Mouse (Mus musculus) brain, adult 2 months (tissue): ENCODE results near the gene Teddm2.

Experiments used
- DNase-seq: peaks from one replicate; pipeline ENCODE4 v3.0.0; 2011; ENCODE audit warnings: low read depth, low spot score

Teddm2 gene

DNA sequence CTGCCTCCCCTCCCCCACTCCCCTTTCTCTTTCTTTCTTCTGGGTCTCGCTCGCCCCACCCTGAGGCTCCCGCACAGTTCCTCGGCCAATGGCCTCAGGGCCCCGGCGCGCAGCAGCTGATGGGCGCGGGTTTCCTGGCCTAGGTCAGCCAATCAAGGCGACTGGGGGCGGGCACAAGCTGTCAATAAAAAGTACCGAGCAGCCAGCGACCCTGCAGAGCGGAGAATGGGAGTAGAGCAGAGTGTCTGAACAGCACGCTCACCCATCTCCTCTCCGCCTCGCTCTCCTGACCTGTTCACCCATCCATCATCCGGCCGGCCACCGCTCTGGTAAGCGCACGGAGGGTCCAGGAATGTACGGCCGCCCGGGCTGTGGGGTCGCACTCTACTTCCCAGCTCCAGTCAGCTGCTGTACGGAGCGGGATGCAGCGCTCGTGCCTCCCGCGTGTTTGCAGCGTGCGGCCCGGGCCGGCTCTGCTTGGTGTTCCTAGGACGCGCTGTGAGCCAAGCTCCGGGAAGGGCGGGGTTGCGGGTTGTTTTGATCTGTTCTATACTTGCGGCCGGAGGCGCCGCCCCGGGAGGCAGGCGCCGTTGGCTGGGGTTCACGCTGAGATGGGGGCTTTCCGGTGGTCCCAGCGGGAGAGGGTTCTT, at the start of gene Teddm2, which contains the start of gene Glul:
Gene Teddm2 (minus strand): TSS at position 498 of the 650 bp plus-strand sequence.
Gene Glul (plus strand): TSS at position 214 of the 650 bp plus-strand sequence.
- DNase-seq: peak; percentile 98

DNA sequence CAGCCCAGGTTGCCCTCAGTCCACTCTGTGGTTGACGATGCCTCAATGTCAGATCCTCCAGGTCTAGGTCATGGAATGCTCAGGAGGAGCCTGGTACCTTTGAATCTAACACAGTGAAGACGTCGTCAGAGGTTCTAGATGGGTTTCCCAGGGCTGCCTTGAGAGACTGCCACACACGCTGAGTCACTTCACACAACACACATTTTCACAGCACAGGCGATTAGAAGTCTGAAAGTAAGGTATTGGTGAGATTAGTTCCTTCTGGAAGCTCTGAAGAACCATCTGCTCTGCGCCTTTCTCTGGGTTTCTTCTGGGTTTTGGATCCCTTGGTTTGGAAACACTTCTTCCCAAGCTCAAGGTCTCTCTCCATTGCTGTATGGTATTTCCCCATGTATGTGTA, 47.8 kb upstream of the Teddm2 start:
- peak; percentile 75 for DNase-seq

GRCm38 (mm10) chr1:153946971-153947370, 46.9 kb upstream of the Teddm2 start:
- DNase-seq: no peak

- DNase-seq: no peak
These were observed 45.2 kb upstream of the Teddm2 start for GRCm38 (mm10) chr1:153945181-153945580.

- DNase-seq: peak; percentile 85
These were observed 41.0 kb upstream of the Teddm2 start for GRCm38 (mm10) chr1:153940986-153941385.

DNA sequence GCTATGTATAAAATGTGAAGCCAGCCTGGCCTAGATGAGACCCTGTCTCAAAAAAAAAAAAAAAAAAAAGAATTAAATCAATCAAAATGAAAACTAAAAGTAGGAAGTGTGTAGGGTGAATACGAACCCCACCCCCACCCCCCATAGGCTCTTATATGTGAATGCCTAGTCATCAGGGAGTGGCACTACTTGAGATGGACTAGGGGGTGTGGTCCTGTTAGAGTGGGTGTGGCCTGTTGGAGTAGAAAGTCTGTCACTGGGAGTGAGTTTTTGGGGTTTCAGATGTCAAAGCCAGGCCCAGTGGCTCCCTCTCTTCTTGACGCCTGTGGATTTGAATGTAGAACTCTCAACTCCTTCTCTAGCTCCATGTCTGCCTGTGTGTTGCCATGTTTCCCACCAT, 37.0 kb upstream of the Teddm2 start:
- no peak for DNase-seq

GRCm38 (mm10) chr1:153935844-153936380, 35.9 kb upstream of the Teddm2 start:
- peak; percentile 50 for DNase-seq

DNA sequence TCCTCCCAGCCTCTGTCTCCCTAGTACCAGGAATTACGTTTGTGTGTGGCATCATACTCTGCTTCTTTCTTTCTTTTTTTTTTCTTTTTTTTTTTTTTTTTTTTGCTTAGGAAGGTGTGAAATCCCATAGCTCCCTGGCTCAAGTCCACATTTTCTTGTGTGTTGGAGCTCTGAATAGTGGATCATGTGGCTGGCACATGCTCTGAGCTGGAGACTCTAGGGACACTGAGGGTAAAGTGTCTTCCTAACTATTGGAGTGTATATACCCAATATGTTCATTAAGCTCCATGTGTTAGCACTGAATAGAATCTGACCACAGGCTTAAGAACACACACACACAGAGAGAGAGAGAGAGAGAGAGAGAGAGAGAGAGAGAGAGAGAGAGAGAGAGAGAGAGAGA, 33.7 kb upstream of the Teddm2 start:
- no peak for DNase-seq

DNA sequence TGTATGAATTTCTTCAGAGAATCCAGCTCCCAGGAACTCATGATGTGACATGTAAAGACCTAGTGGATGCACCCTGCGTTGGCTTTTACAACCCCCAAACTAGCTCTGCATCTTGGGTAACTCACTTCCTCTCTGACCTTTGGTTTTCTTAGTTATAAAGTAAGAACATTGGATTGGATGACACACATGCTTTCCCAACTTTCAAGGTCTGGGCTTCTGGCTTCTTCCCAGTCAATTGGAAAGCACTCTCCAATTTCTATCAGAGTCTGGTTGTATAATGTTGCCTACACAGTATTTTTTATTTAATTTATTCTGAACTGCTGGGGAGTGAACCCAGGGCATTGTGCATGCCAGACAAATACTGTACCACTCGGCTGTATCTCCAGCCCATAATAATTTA, 30.4 kb upstream of the Teddm2 start:
- DNase-seq: no peak

DNA sequence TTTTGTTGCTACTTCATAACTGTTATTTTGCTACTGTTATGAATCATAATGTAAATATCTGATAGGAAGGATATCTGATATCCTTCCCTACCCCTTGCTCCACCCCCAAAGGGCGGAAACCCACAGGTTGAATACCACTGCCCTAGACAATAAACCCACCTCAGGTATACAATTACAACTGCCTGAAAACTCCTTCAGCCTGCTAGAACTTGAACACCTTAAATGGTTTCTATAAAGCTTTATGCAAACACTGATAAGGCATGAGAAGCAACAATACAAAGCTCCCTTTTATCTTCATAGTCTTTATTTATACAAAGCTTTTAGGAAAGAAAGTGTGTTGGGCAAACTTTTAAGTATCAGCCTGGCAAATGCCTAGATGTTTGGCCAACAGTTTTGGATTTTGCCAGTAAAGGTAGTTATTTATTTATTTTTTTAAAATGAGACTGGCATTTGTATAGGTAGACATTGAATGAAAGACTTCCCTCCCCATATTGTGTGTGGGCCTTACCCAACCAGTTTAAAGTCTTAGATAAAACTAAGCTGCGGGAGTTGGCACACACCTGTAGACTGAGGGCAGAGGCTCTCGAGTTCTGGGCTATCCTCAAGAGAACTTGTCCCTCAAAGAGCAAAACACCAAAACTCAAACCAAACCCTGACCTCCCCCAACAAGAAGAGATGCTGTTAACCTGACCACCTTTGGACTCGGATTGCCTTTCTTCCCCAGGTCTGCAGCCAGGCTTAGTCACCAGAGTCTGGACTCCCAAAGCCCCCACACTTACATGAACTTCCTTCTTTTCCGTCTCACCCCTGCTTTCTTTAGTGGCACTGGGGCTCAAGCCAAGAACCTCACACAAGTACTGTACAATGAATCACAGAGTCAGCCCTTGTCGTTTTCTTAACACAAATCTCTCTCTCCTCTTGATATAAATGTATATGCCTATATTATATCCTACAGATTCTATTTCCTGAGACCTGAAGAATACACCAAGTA, 24.7 kb upstream of the Teddm2 start:
- DNase-seq: no peak

DNA sequence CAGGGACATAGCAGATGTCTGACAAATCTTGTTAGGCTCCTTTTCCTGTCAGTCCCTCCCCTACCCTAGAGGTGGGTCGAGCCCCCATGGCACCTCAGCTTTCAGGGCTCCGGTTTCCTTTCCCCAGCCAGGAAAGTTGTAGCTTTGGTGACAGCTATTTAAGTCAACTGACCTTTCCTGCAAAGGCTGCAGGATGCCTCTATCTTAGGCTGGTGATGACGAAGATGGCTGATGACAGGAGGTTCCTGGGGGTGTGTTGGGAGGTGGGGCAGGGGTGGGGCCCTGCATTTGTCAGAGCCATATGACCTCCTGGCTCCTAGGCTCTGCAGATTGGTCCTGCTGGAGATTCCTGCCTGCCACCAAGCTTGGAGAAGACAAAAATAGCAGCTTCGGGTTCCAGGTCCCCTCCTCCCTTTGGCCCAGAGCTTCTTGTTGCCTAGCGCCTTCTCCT, 22.6 kb upstream of the Teddm2 start:
- no peak for DNase-seq

- DNase-seq: no peak
These were observed 21.6 kb upstream of the Teddm2 start for GRCm38 (mm10) chr1:153921642-153922041.

- DNase-seq: no peak
These were observed 18.6 kb upstream of the Teddm2 start for GRCm38 (mm10) chr1:153918521-153919206.

DNA sequence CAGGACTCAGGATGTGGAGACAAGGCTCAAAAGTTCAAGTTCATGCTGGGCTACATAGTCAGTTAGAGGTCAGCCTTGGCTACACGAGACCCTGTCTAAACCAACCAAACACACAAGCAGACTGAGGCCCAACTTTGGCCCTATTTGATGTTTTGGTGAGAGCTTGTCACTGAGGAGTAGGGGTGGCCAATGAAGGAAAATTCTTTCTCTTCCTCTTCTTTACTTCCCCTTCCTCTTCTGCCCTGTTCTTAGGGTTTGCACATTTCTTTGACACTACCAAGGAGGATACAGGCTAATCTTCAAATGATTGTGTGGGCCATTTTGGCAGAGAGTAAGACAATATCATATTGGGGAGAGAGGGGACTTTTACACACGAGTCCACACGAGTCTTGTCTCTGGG, 13.8 kb upstream of the Teddm2 start:
- DNase-seq: no peak

- DNase-seq: no peak
These were observed 11.3 kb upstream of the Teddm2 start for GRCm38 (mm10) chr1:153911276-153911795.

GRCm38 (mm10) chr1:153910423-153910822, 10.4 kb upstream of the Teddm2 start:
- peak; percentile 34 for DNase-seq

- DNase-seq: no peak
These were observed 9.9 kb upstream of the Teddm2 start for GRCm38 (mm10) chr1:153909963-153910291.

DNA sequence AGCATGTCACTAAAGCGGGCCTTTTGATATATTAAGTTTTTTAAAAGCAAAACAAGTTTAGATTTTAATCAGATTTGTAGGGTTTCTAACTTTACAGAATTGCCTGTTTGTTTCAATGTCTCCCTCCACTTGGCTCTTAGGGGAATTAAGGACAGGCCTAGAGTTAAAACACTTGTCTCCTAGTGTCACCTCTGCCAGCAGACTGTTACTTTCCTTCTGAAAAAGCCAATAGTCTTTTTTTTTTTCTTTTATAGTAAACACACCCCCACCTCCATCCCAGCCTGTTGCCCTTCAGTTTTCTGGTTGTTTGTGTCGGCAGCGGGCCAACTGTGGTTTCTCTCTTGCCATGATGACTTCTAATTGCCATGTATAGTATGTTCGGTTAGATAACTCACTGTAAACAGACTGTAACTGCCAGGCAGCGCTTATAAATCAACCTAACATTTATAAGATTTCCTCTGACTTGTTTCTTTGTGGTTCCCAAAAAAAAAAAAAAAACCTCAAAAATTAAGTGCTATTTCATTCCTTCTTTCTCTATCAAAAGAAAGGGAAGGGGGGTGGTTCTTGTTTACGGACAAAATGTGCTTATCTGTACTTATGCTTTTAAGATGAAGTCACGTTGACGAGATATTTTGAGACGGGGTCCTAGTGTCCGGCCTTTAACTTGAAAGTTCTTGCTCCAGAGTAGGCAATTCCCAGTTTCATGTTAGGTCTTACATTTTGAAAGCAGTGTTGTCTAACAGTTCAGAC, 9.4 kb upstream of the Teddm2 start:
- no peak for DNase-seq

DNA sequence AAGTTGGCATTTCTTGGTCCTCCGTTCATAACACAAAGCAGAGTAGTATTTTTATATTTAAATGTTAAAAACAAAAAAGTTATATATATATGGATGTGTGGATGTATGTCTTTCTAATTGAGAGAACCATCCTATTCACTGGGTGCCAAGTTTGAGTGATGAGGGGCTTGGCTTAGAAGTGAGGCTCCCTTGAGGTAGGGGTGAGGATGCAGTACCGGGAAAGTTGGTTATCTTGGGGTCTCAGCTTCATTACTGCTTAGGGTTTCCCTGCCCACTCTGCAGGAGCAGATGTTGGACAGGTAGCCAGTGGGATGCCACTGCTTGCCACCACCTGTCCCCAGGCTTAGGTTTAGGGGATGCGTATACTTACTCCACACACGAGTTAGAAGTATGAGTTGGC, 8.7 kb upstream of the Teddm2 start:
- no peak for DNase-seq

- DNase-seq: no peak
These were observed 8.2 kb upstream of the Teddm2 start for GRCm38 (mm10) chr1:153908208-153908607.

DNA sequence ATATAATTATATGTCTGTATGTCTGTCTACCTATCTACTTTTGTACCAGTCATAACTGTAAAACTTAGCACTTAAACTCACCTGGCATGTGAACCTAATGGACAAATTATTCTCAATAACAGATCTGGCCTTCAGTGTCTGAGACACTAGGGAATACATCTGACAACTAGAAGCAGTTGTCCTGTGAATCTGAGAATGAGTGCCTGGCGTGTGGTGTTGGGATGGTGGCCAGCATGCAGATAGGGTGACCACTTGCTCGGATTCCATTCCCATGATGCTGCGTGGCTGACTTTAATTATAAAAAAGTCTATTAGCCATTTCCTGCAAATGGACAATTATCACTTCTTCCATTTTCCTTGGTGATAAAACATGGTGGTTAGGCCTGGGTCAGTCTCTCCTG, 5.9 kb upstream of the Teddm2 start:
- no peak for DNase-seq
